Mouse (Mus musculus): ENCODE results near the gene Tns1. TPM values are rescaled to one million over a fixed set of nuclear protein-coding genes. Genes with fewer than 3 reads are reported as not detected.
"Not testable (repeated sequence)": the region's sequence is repeated elsewhere in the genome, so short reads cannot be mapped to it uniquely, and the experiment has no call there.

Tns1 gene
- polyA plus RNA-seq, 1 experiment from 2014 or later: 15.6 TPM

GRCm38 (mm10) chr1:73902171-73902991 lies 221.9 kb downstream of the Tns1 start:
- Histone ChIP-seq H3K9me3 (ENCODE audit: control insufficient read depth, low read length) (no peaks in the 10 kb centered on the region), H3K9ac (ENCODE audit: low read length) (no peak overlapping the region), H3K4me2 (ENCODE audit: low read depth, low read length, severe bottlenecking) (no peak overlapping the region), H3K36me3 (ENCODE audit: control insufficient read depth, insufficient read depth, low read length) (no peaks in the 10 kb centered on the region), H3K4me1 (replicated peaks; ENCODE audit: control insufficient read depth, insufficient read depth, low read length) (0 out of 2 replicates have a peak, but pooled peaks cover 2% of the 10 kb centered on the region), H3K27me3 (ENCODE audit: control insufficient read depth, insufficient read depth, low read length) (no peaks in the 10 kb centered on the region), H3K4me3 (ENCODE audit: low read depth, low read length) (no peak overlapping the region), H3K27ac (ENCODE audit: low read depth, low read length) (no peak overlapping the region)
- WGBS: 31% methylated on average over 15 of the region's 16 CpGs
- ATAC-seq (replicated peaks; ENCODE audit: low FRiP score): peak; percentile 53
- DNase-seq (ENCODE audit: low spot score): peak; percentile 86

GRCm38 (mm10) chr1:73901496-73901899 lies 222.8 kb downstream of the Tns1 start:
- Histone ChIP-seq H3K9ac (ENCODE audit: low read length) (no peak overlapping the region), H3K27me3 (ENCODE audit: control insufficient read depth, insufficient read depth, low read length) (no peaks in the 10 kb centered on the region), H3K27ac (ENCODE audit: low read depth, low read length) (no peak overlapping the region), H3K4me3 (ENCODE audit: low read depth, low read length) (no peak overlapping the region), H3K4me2 (ENCODE audit: low read depth, low read length, severe bottlenecking) (no peak overlapping the region), H3K4me1 (replicated peaks; ENCODE audit: control insufficient read depth, insufficient read depth, low read length) (0 out of 2 replicates have a peak, but pooled peaks cover 2% of the 10 kb centered on the region), H3K36me3 (ENCODE audit: control insufficient read depth, insufficient read depth, low read length) (no peaks in the 10 kb centered on the region), H3K9me3 (ENCODE audit: control insufficient read depth, low read length) (no peaks in the 10 kb centered on the region)
- DNase-seq (ENCODE audit: low spot score): peak; percentile 83
- no peak for ATAC-seq (replicated peaks; ENCODE audit: low FRiP score)
- WGBS: 7% methylated on average over 3 of the region's 3 CpGs

GRCm38 (mm10) chr1:73895451-73895850 lies 228.8 kb downstream of the Tns1 start:
- not testable (repeated sequence) for ATAC-seq (replicated peaks; ENCODE audit: low FRiP score); H3K27ac ChIP-seq (ENCODE audit: low read depth, low read length); H3K36me3 ChIP-seq (ENCODE audit: control insufficient read depth, insufficient read depth, low read length); H3K4me3 ChIP-seq (ENCODE audit: low read depth, low read length); H3K4me1 ChIP-seq (replicated peaks; ENCODE audit: control insufficient read depth, insufficient read depth, low read length); H3K27me3 ChIP-seq (ENCODE audit: control insufficient read depth, insufficient read depth, low read length); H3K4me2 ChIP-seq (ENCODE audit: low read depth, low read length, severe bottlenecking); DNase-seq (ENCODE audit: low spot score); H3K9me3 ChIP-seq (ENCODE audit: control insufficient read depth, low read length); H3K9ac ChIP-seq (ENCODE audit: low read length)
- WGBS: 93% methylated on average over 6 of the region's 6 CpGs

GRCm38 (mm10) chr1:73880731-73881130 lies 243.5 kb downstream of the Tns1 start:
- ATAC-seq (replicated peaks; ENCODE audit: low FRiP score) (no peak), DNase-seq (ENCODE audit: low spot score) (no peak)
- H3K4me1 ChIP-seq (replicated peaks; ENCODE audit: control insufficient read depth, insufficient read depth, low read length): no peaks in the 10 kb centered on the region
- no peak overlapping the region for H3K9ac ChIP-seq (ENCODE audit: low read length)
- H3K27ac ChIP-seq (ENCODE audit: low read depth, low read length): no peak overlapping the region
- H3K36me3 ChIP-seq (ENCODE audit: control insufficient read depth, insufficient read depth, low read length): no peaks in the 10 kb centered on the region
- no peaks in the 10 kb centered on the region for H3K27me3 ChIP-seq (ENCODE audit: control insufficient read depth, insufficient read depth, low read length)
- no peak overlapping the region for H3K4me2 ChIP-seq (ENCODE audit: low read depth, low read length, severe bottlenecking)
- no peak overlapping the region for H3K4me3 ChIP-seq (ENCODE audit: low read depth, low read length)
- H3K9me3 ChIP-seq (ENCODE audit: control insufficient read depth, low read length): no peaks in the 10 kb centered on the region

GRCm38 (mm10) chr1:73875676-73876218 lies 248.5 kb downstream of the Tns1 start:
- no peak overlapping the region for H3K4me2 ChIP-seq (ENCODE audit: low read depth, low read length, severe bottlenecking)
- no peak overlapping the region for H3K27ac ChIP-seq (ENCODE audit: low read depth, low read length)
- H3K9ac ChIP-seq (ENCODE audit: low read length): no peak overlapping the region

GRCm38 (mm10) chr1:73864314-73864713 lies 259.9 kb downstream of the Tns1 start:
- Histone ChIP-seq H3K9ac (ENCODE audit: low read length) (no peak overlapping the region), H3K4me1 (replicated peaks; ENCODE audit: control insufficient read depth, insufficient read depth, low read length) (peaks cover 3% of the 10 kb centered on the region; the same call in 1 of the 2 replicates), H3K9me3 (ENCODE audit: control insufficient read depth, low read length) (no peaks in the 10 kb centered on the region), H3K36me3 (ENCODE audit: control insufficient read depth, insufficient read depth, low read length) (no peaks in the 10 kb centered on the region), H3K4me2 (ENCODE audit: low read depth, low read length, severe bottlenecking) (no peak overlapping the region), H3K27ac (ENCODE audit: low read depth, low read length) (no peak overlapping the region), H3K4me3 (ENCODE audit: low read depth, low read length) (no peak overlapping the region), H3K27me3 (ENCODE audit: control insufficient read depth, insufficient read depth, low read length) (no peaks in the 10 kb centered on the region)
- WGBS: 76% methylated on average over 3 of the region's 3 CpGs
- ATAC-seq (replicated peaks; ENCODE audit: low FRiP score): no peak
- DNase-seq (ENCODE audit: low spot score): no peak

More at GRCm38 (mm10) chr1:73875676-73876218, 248.5 kb downstream of the Tns1 start:
- no peaks in the 10 kb centered on the region for H3K27me3 ChIP-seq (ENCODE audit: control insufficient read depth, insufficient read depth, low read length)
- H3K4me1 ChIP-seq (replicated peaks; ENCODE audit: control insufficient read depth, insufficient read depth, low read length): no peaks in the 10 kb centered on the region
- WGBS: 22% methylated on average over 1 of the region's 1 CpGs
- no peaks in the 10 kb centered on the region for H3K9me3 ChIP-seq (ENCODE audit: control insufficient read depth, low read length)
- no peak for ATAC-seq (replicated peaks; ENCODE audit: low FRiP score)
- H3K4me3 ChIP-seq (ENCODE audit: low read depth, low read length): no peak overlapping the region
- H3K36me3 ChIP-seq (ENCODE audit: control insufficient read depth, insufficient read depth, low read length): no peaks in the 10 kb centered on the region
- no peak for DNase-seq (ENCODE audit: low spot score)

- H3K36me3 ChIP-seq (ENCODE audit: control insufficient read depth, insufficient read depth, low read length): no peaks in the 10 kb centered on the region
- H3K9ac ChIP-seq (ENCODE audit: low read length): no peak overlapping the region
- no peak overlapping the region for H3K27ac ChIP-seq (ENCODE audit: low read depth, low read length)
- H3K4me3 ChIP-seq (ENCODE audit: low read depth, low read length): no peak overlapping the region
- DNase-seq (ENCODE audit: low spot score) (no peak), ATAC-seq (replicated peaks; ENCODE audit: low FRiP score) (no peak)
- no peaks in the 10 kb centered on the region for H3K9me3 ChIP-seq (ENCODE audit: control insufficient read depth, low read length)
- H3K4me1 ChIP-seq (replicated peaks; ENCODE audit: control insufficient read depth, insufficient read depth, low read length): peaks cover 3% of the 10 kb centered on the region; the same call in 1 of the 2 replicates
- WGBS: 48% methylated on average over 11 of the region's 11 CpGs
- H3K27me3 ChIP-seq (ENCODE audit: control insufficient read depth, insufficient read depth, low read length): no peaks in the 10 kb centered on the region
- peak overlapping the region; percentile 18; the same call in 1 of the 2 replicates for H3K4me2 ChIP-seq (ENCODE audit: low read depth, low read length, severe bottlenecking)
Observed at GRCm38 (mm10) chr1:73863074-73863431, 261.2 kb downstream of the Tns1 start.

GRCm38 (mm10) chr1:73862323-73863073 lies 261.8 kb downstream of the Tns1 start:
- no peak overlapping the region for H3K27ac ChIP-seq (ENCODE audit: low read depth, low read length)

More at GRCm38 (mm10) chr1:73862323-73863073, 261.8 kb downstream of the Tns1 start:
- Histone ChIP-seq H3K4me2 (ENCODE audit: low read depth, low read length, severe bottlenecking) (peak overlapping the region; percentile 18; the same call in 1 of the 2 replicates), H3K9ac (ENCODE audit: low read length) (peak overlapping the region; percentile 28; the same call in 1 of the 2 replicates), H3K36me3 (ENCODE audit: control insufficient read depth, insufficient read depth, low read length) (no peaks in the 10 kb centered on the region), H3K4me3 (ENCODE audit: low read depth, low read length) (no peak overlapping the region), H3K9me3 (ENCODE audit: control insufficient read depth, low read length) (no peaks in the 10 kb centered on the region), H3K27me3 (ENCODE audit: control insufficient read depth, insufficient read depth, low read length) (no peaks in the 10 kb centered on the region), H3K4me1 (replicated peaks; ENCODE audit: control insufficient read depth, insufficient read depth, low read length) (peaks cover 3% of the 10 kb centered on the region; the same call in 1 of the 2 replicates)
- 13% methylated on average over 15 of the region's 15 CpGs for WGBS
- peak; percentile 94 for ATAC-seq (replicated peaks; ENCODE audit: low FRiP score)
- DNase-seq (ENCODE audit: low spot score): peak; percentile 86
